ENCODE assay signal across 39 mouse cellular contexts in genomic region chr2:76326161-76326560, GRCm38 (mm10). TPM values are rescaled to one million over a fixed set of nuclear protein-coding genes. Genes with fewer than 3 reads are reported as not detected.
"Had no signal": no experiment of that assay in that cellular context is flagged by ENCODE, and none has a peak within 500 bp of the region (broad histone marks: within the 10 kb centered on the region; RNA-seq: fewer than 3 reads in every experiment).

No protein-coding gene starts in this region.

- H3K36me3 ChIP-seq: embryonic facial prominence, embryonic 10.5 days; embryonic facial prominence, embryonic 12.5 days; embryonic facial prominence, embryonic 13.5 days; embryonic facial prominence, embryonic 15.5 days; forebrain, embryonic 10.5 days; forebrain, embryonic 12.5 days; forebrain, embryonic 15.5 days had no signal

- H3K4me2 ChIP-seq: embryonic facial prominence, embryonic 12.5 days; embryonic facial prominence, embryonic 13.5 days; embryonic facial prominence, embryonic 15.5 days; forebrain, embryonic 12.5 days; forebrain, embryonic 13.5 days; forebrain, embryonic 15.5 days had no signal

- H3K9ac ChIP-seq: embryonic facial prominence, embryonic 12.5 days; embryonic facial prominence, embryonic 13.5 days; embryonic facial prominence, embryonic 15.5 days; forebrain, embryonic 12.5 days; forebrain, embryonic 13.5 days; forebrain, embryonic 15.5 days; forebrain, postnatal 0 days had no signal

- H3K27ac ChIP-seq: embryonic facial prominence, embryonic 10.5 days; embryonic facial prominence, embryonic 12.5 days; embryonic facial prominence, embryonic 13.5 days; embryonic facial prominence, embryonic 15.5 days; forebrain, embryonic 10.5 days; forebrain, embryonic 12.5 days; forebrain, embryonic 13.5 days; forebrain, embryonic 15.5 days; gastrocnemius, adult 2 months; heart, adult 2 months had no signal

- H3K4me1 ChIP-seq: embryonic facial prominence, embryonic 12.5 days; embryonic facial prominence, embryonic 15.5 days; forebrain, embryonic 13.5 days; forebrain, embryonic 15.5 days had no signal

- H3K9me3 ChIP-seq: embryonic facial prominence, embryonic 10.5 days; embryonic facial prominence, embryonic 12.5 days; embryonic facial prominence, embryonic 13.5 days; embryonic facial prominence, embryonic 15.5 days; forebrain, embryonic 10.5 days; forebrain, embryonic 12.5 days; forebrain, embryonic 13.5 days; forebrain, embryonic 15.5 days had no signal

- ATAC-seq: forebrain, embryonic 13.5 days; forebrain, embryonic 14.5 days; forebrain, embryonic 15.5 days; forebrain, embryonic 16.5 days; forebrain, postnatal 0 days had no signal

- DNase-seq: cerebellum, adult 2 months; cerebellum, adult 8-10 months; cerebellum, adult 9-10 months; cerebellum, adult 9-11 months; cerebellum, postnatal 10 days; cerebellum, postnatal 14 days; cerebellum, postnatal 25 days; cerebellum, postnatal 36 days; embryo, embryonic 11 days; forebrain, postnatal 0 days; gastrocnemius, adult 2 months; gastrocnemius, postnatal 10 days; gastrocnemius, postnatal 14 days; gastrocnemius, postnatal 25 days; gastrocnemius, postnatal 36 days; heart, adult 18-20 months; heart, adult 2 months had no signal

- H3K27me3 ChIP-seq: embryonic facial prominence, embryonic 13.5 days; embryonic facial prominence, embryonic 15.5 days; forebrain, embryonic 12.5 days; forebrain, embryonic 13.5 days; forebrain, embryonic 15.5 days had no signal

- H3K4me3 ChIP-seq: embryonic facial prominence, embryonic 10.5 days; embryonic facial prominence, embryonic 12.5 days; embryonic facial prominence, embryonic 13.5 days; embryonic facial prominence, embryonic 15.5 days; erythroblast, embryonic 14.5 days; forebrain, embryonic 10.5 days; forebrain, embryonic 12.5 days; forebrain, embryonic 13.5 days; forebrain, embryonic 15.5 days; gastrocnemius, adult 2 months; heart, adult 2 months had no signal

RNA-seq across cellular contexts. Expression of gene Pde11a, which starts 12.4 kb away (rescaled TPM):
- total RNA-seq: common myeloid progenitor, adult 5-6 weeks; granulocyte monocyte progenitor cell, adult 5-6 weeks had no signal
- polyA plus RNA-seq: erythroblast, embryonic 14.5 days had no signal

RNA-seq across cellular contexts. Expression of gene Cyct, which starts 34.1 kb away (rescaled TPM):
- total RNA-seq: common myeloid progenitor, adult 5-6 weeks; forebrain, postnatal 0 days; gastrocnemius, adult 18-20 months; gastrocnemius, adult 2 months; gastrocnemius, adult 8-10 months; gastrocnemius, postnatal 10 days; gastrocnemius, postnatal 14 days; gastrocnemius, postnatal 25 days; gastrocnemius, postnatal 36 days; gastrocnemius, postnatal 4 days; granulocyte monocyte progenitor cell, adult 5-6 weeks had no signal
- polyA plus RNA-seq: cerebellum, adult 2 months; cortical plate, adult 2 months; embryonic facial prominence, embryonic 10.5 days; embryonic facial prominence, embryonic 11.5 days; embryonic facial prominence, embryonic 12.5 days; embryonic facial prominence, embryonic 13.5 days; embryonic facial prominence, embryonic 14.5 days; embryonic facial prominence, embryonic 15.5 days; erythroblast, embryonic 14.5 days; forebrain, embryonic 10.5 days; forebrain, embryonic 11.5 days; forebrain, embryonic 12.5 days; forebrain, embryonic 13.5 days; forebrain, embryonic 14.5 days; forebrain, embryonic 16.5 days; frontal cortex, adult 2 months; gonadal fat pad, adult 2 months; heart, adult 2 months had no signal
